Mouse (Mus musculus) liver, embryonic 14.5 days (tissue): ENCODE measurements around the gene Sparc. TPM values are rescaled to one million over a fixed set of nuclear protein-coding genes. Genes with fewer than 3 reads are reported as not detected.

ENCODE experiments used
- ATAC-seq: fragments of 200-750 bp; cut with Nextera tagmentation; 2 replicates; pipeline ENCODE4 v1.8.0; 2017; ENCODE audit warnings: moderate number of reproducible peaks, mild to moderate bottlenecking, moderate library complexity; ENCODE audit not compliant: insufficient read depth
- DNase-seq, 3 experiments: peaks; one replicate each; pipeline ENCODE4 v3.0.0-alpha.2; 2012 to 2013; ENCODE audit warnings: low read depth in 3 of 3, low spot score in 3 of 3
- H3K27ac ChIP-seq: fragments of 300-500 bp; sonication (generic); 2 replicates; pipeline ENCODE4 v1.5.1; 2014; ENCODE audit warnings: moderate library complexity, mild to moderate bottlenecking, control low read depth, inconsistent platforms
- H3K27me3 ChIP-seq: fragments of 300-500 bp; sonication (generic); 2 replicates; pipeline ENCODE4 v1.6.1; 2014; ENCODE audit warnings: mild to moderate bottlenecking, low read length, moderate library complexity; ENCODE audit not compliant: control insufficient read depth, insufficient read depth
- H3K36me3 ChIP-seq: fragments of 300-500 bp; sonication (generic); replicated peaks from 2 replicates; pipeline ENCODE4 v1.6.1; 2014; ENCODE audit warnings: low read depth; ENCODE audit not compliant: control insufficient read depth, insufficient read depth
- H3K4me1 ChIP-seq, 2 experiments: fragments of 200-500 bp in 1 of 2; fragments of 300-500 bp in 1 of 2; sonication (generic) in 1 of 2; replicated peaks; 2 replicates each; pipeline ENCODE4 v1.6.1; 2012 to 2014; ENCODE audit warnings: antibody characterized with exemption in 1 of 2, inconsistent platforms in 1 of 2, low read length in 1 of 2; ENCODE audit not compliant: control insufficient read depth in 2 of 2, insufficient read depth in 2 of 2
- H3K4me2 ChIP-seq: fragments of 300-500 bp; sonication (generic); 2 replicates; pipeline ENCODE4 v1.6.1; 2014; ENCODE audit warnings: low read depth, mild to moderate bottlenecking, control low read depth, moderate library complexity
- H3K4me3 ChIP-seq, 2 experiments: fragments of 200-500 bp in 1 of 2; fragments of 300-500 bp in 1 of 2; sonication (generic) in 1 of 2; 2 replicates each; pipeline ENCODE4 v1.5.1; 2012 to 2014; ENCODE audit warnings: low read depth in 2 of 2, low read length in 2 of 2, mild to moderate bottlenecking in 2 of 2, control low read depth in 1 of 2, inconsistent platforms in 1 of 2, moderate library complexity in 1 of 2; ENCODE audit not compliant: insufficient read depth in 1 of 2
- H3K9ac ChIP-seq: fragments of 300-500 bp; sonication (generic); replicated peaks from 2 replicates; pipeline ENCODE4 v1.6.1; 2014; ENCODE audit warnings: mild to moderate bottlenecking, control low read depth, moderate library complexity
- H3K9me3 ChIP-seq: fragments of 300-500 bp; sonication (generic); 2 replicates; pipeline ENCODE4 v1.6.1; 2016; ENCODE audit warnings: low read length, mixed read lengths; ENCODE audit not compliant: control insufficient read depth
- CTCF ChIP-seq: IDR thresholded peaks from 2 replicates; pipeline ENCODE4 v1.5.1; 2016; ENCODE audit warnings: antibody characterized with exemption, low read depth, control low read depth
- EP300 ChIP-seq: IDR thresholded peaks from 2 replicates; pipeline ENCODE4 v1.6.1; 2016; ENCODE audit warnings: antibody characterized with exemption, low read depth
- WGBS: fragments of 180-500 bp; shearing (Covaris S2); extraction: QIAGEN DNeasy Blood & Tissue Kit; methylation state at CpG from one replicate; pipeline ENCODE4 v1.1.7; 2014; ENCODE audit not compliant: insufficient replicate concordance; 5-methylcytosine and 5-hydroxymethylcytosine counted together
- polyA plus RNA-seq, 2 experiments: library from polyadenylated mRNA; depleted of rRNA in 1 of 2; stranded (reverse) in 1 of 2; unstranded in 1 of 2; fragments of >200 nt; fragmentation: Nextera tagmentation in 1 of 2; extraction: Ambion mirVana in 1 of 2; gene quantifications; 2 replicates each; pipeline versions ENCODE4 v1.2.1 to v1.2.3; 2012 to 2014

Sparc gene
- polyA plus RNA-seq, 2 experiments: 64.9 to 88.2 TPM

GRCm38 (mm10) chr11:55365242-55365641 lies 57.7 kb downstream of the Sparc start:
- WGBS: 47% methylated on average over 4 of the region's 4 CpGs
- no peak for TF ChIP-seq EP300

GRCm38 (mm10) chr11:55364662-55365061 lies 58.3 kb downstream of the Sparc start:
- H3K4me3 ChIP-seq: no peak overlapping the region
- ATAC-seq (no peak), DNase-seq (no peak)
- H3K27me3 ChIP-seq: no peaks in the 10 kb centered on the region
- no peaks in the 10 kb centered on the region for H3K36me3 ChIP-seq
- H3K9me3 ChIP-seq: no peaks in the 10 kb centered on the region
- no peaks in the 10 kb centered on the region for H3K4me1 ChIP-seq
- no peak for TF ChIP-seq CTCF
- WGBS: 66% methylated on average over 3 of the region's 3 CpGs
- H3K9ac ChIP-seq: no peak overlapping the region
- no peak overlapping the region for H3K4me2 ChIP-seq
- H3K27ac ChIP-seq: no peak overlapping the region

More at GRCm38 (mm10) chr11:55365242-55365641, 57.7 kb downstream of the Sparc start:
- no peak overlapping the region for H3K4me2 ChIP-seq
- H3K4me3 ChIP-seq: no peak overlapping the region
- H3K9ac ChIP-seq: no peak overlapping the region
- H3K27me3 ChIP-seq: no peaks in the 10 kb centered on the region
- H3K27ac ChIP-seq: no peak overlapping the region
- DNase-seq: no peak
- H3K4me1 ChIP-seq: no peaks in the 10 kb centered on the region
- no peak for ATAC-seq
- H3K36me3 ChIP-seq: no peaks in the 10 kb centered on the region
- H3K9me3 ChIP-seq: no peaks in the 10 kb centered on the region

- WGBS: 58% methylated on average over 15 of the region's 15 CpGs
- no peak for TF ChIP-seq CTCF
- no peak for TF ChIP-seq EP300
- DNase-seq (no peak), ATAC-seq (no peak)
- Histone ChIP-seq H3K27me3 (no peaks in the 10 kb centered on the region), H3K36me3 (no peaks in the 10 kb centered on the region), H3K27ac (no peak overlapping the region), H3K4me2 (no peak overlapping the region), H3K9ac (no peak overlapping the region), H3K9me3 (no peaks in the 10 kb centered on the region), H3K4me3 (no peak overlapping the region), H3K4me1 (no peaks in the 10 kb centered on the region)
Measured at GRCm38 (mm10) chr11:55358094-55358783, 64.7 kb downstream of the Sparc start.

- ATAC-seq (no peak), DNase-seq (no peak)
- Histone ChIP-seq H3K36me3 (no peaks in the 10 kb centered on the region), H3K4me1 (no peaks in the 10 kb centered on the region), H3K9ac (no peak overlapping the region), H3K27ac (no peak overlapping the region), H3K9me3 (no peaks in the 10 kb centered on the region), H3K27me3 (no peaks in the 10 kb centered on the region), H3K4me3 (no peak overlapping the region), H3K4me2 (no peak overlapping the region)
- WGBS: 59% methylated on average over 2 of the region's 2 CpGs
- TF ChIP-seq EP300 (no peak), CTCF (no peak)
Measured at GRCm38 (mm10) chr11:55356846-55357245, 66.1 kb downstream of the Sparc start.

Other genes starting within 250 kb of the Sparc start
- gene Slc36a2, start 238.1 kb downstream of the Sparc start, polyA plus RNA-seq (2012; rRNA removed): 14.1 and 15.9 TPM in 2 replicates
- 13.8 and 16.6 TPM in 2 replicates for gene Slc36a2, start 238.1 kb downstream of the Sparc start, polyA plus RNA-seq (2014; fragmentation: Nextera tagmentation; extraction: Ambion mirVana)
- 7.9 and 8.1 TPM in 2 replicates for gene Slc36a1, start 218.8 kb downstream of the Sparc start, polyA plus RNA-seq (2012; rRNA removed)
- gene Slc36a1, start 218.8 kb downstream of the Sparc start, polyA plus RNA-seq (2014; fragmentation: Nextera tagmentation; extraction: Ambion mirVana): 1.7 and 2.0 TPM in 2 replicates
- gene Fat2, start 86.6 kb downstream of the Sparc start, polyA plus RNA-seq (2012; rRNA removed): under 0.01 TPM in 1 of 2 replicates, not detected in the other
- gene Fat2, start 86.6 kb downstream of the Sparc start, polyA plus RNA-seq (2014; fragmentation: Nextera tagmentation; extraction: Ambion mirVana): not detected in 2 replicates
- gene Atox1, start 38.1 kb upstream of the Sparc start, polyA plus RNA-seq (2012; rRNA removed): 97.4 and 120 TPM in 2 replicates
- gene Atox1, start 38.1 kb upstream of the Sparc start, polyA plus RNA-seq (2014; fragmentation: Nextera tagmentation; extraction: Ambion mirVana): 198 and 209 TPM in 2 replicates
- gene G3bp1, start 46.5 kb upstream of the Sparc start, polyA plus RNA-seq (2012; rRNA removed): 23.3 and 27.7 TPM in 2 replicates
- gene G3bp1, start 46.5 kb upstream of the Sparc start, polyA plus RNA-seq (2014; fragmentation: Nextera tagmentation; extraction: Ambion mirVana): 58.4 and 66.4 TPM in 2 replicates
- not detected in 2 replicates for gene Glra1, start 185.0 kb upstream of the Sparc start, polyA plus RNA-seq (2012; rRNA removed)
- not detected in 2 replicates for gene Glra1, start 185.0 kb upstream of the Sparc start, polyA plus RNA-seq (2014; fragmentation: Nextera tagmentation; extraction: Ambion mirVana)